Mouse (Mus musculus) small intestine, adult 2 months (tissue): ENCODE results near the gene Dglucy.

Experiments
- CTCF ChIP-seq: fragments of 200-500 bp; IDR thresholded peaks from 2 replicates; pipeline ENCODE4 v1.5.1; 2012; ENCODE audit warnings: low read depth, mild to moderate bottlenecking, control low read depth, inconsistent platforms, low read length, moderate library complexity, mixed read lengths; ENCODE audit not compliant: insufficient replicate concordance, insufficient read length; ENCODE audit errors: extremely low read depth
- POLR2A ChIP-seq: fragments of 200-500 bp; IDR thresholded peaks from 2 replicates; pipeline ENCODE4 v1.6.1; 2012; ENCODE audit warnings: low read depth, mild to moderate bottlenecking, control low read depth, inconsistent platforms, low read length, moderate library complexity

DNA sequence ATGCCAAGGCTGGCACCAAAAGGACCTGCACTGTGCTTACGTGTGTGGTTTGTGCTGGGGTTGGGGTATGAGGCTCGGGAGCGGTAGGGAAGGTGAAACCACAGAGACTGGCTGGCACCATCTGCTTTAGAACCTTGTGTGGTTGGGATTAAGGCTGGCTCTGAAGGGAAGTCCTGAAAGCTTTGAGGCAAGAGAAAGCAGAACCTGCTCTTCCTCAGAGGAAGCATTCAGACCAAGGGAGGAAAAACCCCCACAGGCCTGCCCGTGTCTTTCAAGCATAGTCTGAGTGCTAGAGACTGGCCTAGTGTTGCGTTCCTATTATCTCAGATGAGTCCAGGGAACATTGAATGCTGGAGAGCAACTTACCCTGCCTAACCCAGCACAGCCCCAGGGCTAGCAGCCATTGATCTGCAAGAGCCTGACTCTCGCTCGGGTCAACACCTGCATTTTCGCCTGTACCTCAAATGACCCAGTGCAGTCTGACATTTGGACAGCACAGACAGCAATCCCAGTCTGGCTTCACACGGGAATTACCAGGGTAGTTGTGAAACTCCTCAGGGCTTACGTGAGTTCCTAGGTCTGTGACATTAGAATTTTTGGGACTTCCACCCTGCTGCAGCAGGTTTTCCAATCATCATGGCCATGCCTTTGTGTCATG lies 452 bp upstream of the Dglucy start:
- TF ChIP-seq CTCF, result no peak
- TF ChIP-seq POLR2A, result no peak
